Mouse (Mus musculus): ENCODE measurements around the gene Adamts10.
A peak's percentile ranks its signal among the peaks of the same experiment; 100 is the strongest.

The Adamts10 gene

DNA sequence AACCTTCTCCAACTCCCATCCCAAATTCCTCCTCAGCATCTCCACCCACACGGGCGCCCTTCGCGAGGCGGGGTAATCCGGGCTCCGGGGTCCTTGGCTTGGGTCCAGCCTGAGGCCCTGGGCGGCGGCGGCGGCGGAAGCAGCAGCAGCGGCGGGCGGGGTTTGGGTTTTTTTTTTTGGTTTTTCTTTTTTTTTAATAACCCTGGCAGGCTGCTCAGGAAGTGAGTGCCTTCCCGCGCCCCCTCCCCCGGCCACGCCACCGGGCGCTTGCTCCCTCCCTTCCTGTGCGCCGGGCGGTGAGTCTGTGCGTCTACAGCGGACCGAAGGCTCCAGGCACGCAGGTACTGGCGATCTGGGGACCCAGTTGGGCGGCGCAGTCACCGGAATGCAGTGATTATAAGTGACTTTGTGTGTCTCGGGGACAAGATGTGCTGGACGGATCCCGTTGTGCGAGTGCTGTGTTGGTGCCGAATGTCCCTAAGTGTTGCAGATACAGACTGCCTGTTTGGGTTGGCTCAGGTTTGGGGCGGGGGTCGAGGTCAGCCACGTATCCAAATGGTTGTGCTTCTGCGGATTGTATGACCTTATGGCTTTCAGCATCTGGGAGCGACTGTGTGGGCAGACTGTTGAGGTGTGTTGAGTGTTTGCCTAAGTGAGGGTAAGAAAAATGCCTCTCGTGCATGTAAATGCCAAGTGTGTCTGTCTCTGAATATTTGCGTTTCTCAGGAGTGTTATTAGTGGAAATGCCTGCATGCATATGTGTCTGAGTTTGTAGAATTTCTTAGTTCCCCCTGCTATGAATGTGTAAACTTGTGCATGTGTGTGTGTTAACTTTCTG lies at the start of gene Adamts10:
Gene Adamts10, plus strand, starts transcription at position 287 of the 838 bp plus-strand sequence.
- peak; percentile 63 for DNase-seq

DNA sequence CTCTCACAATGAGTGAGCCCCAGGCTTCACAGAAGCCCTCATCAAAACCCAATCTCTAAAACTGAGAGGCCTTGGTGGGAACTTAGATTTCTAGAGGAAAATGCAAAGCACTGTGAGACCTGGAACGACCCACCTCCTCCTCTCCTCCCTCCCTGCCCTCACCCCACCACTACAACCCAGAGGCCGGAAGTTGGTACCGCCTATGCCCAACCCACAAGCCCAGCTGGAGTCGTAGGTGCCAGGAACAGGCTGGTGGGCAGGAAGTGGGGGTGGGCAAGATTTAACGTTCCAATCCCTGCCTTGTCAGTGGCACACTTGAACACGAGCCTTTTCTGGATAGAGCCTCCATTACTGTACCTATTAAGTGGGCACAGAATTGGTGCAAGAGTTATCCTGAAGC lies 40.0 kb upstream of the Adamts10 start:
- DNase-seq = no peak

DNA sequence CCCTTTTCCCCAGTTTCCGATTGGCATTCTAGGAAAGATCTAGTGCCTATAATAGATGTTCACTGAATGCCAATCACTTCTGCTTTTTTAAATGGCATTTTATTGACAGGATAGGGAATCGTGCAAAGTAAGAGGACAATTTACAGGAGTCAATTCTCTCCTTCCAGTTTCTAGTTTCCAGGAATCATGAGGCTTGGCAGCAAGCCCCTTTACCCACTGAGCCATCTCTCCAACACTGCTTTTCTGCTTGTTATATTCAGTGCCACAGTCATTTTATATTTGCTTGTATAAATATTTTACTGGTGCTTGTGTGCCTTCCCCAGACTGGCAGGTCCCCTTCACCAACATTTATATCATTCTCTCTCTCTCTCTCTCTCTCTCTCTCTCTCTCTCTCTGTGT lies 36.8 kb upstream of the Adamts10 start:
- no peak for DNase-seq

DNA sequence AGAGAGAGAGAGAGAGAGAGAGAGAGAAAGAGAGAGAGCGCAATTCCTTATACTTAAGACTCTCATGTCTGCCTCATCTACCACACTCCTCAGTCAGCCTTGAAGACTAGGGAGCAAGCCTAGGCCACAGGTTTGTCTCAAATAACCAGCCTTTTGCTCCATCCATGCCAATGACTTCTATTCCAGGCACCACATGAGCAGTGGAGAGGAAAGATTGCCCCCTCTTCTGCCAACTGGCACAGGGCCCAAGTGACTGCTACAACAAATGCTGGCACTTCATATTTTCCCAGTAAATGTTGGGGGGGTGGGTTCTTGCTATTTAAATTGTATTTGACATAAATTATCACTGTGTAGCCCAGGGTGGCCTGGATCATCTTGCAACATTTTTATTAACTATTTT lies 36.4 kb upstream of the Adamts10 start:
- peak; percentile 67 for DNase-seq

DNA sequence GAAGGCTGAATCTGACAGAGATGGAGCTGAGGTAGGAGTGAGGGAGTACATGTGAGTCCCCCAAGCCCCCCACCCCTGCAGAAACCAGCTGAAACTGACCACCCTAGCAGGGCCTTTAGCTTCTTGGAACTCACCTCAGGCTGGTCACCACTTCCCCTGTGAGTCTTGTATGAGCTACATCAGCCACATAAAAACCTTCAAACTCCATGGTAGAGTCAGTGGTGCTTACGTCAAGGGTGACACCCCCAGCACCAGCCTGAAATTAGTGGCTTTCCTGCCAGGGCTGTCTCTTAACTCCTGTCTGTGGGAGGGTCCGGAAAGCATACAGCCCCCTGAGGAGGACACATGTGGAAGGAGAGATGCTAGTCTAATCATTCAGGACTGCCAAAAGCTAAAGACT lies 32.6 kb upstream of the Adamts10 start:
- DNase-seq = no peak

DNA sequence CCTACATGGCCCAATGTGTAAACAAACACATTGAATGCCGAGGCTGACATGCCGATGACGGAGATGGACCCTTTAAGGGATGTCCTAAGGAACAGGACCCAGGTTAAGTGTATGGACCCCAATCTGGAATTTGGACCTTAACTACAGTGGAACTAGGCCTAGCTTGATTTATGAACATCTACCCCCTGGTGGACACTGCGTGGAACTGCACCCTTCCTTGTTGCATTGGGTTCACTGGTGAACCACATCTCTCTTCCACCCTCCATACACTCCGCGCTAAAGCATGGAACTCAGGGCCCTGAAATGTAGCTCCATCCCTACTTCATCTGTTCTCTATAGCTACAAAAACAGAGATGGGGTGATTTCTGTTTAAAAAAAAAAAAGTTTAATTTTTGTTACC lies 30.9 kb upstream of the Adamts10 start:
- DNase-seq = no peak

DNA sequence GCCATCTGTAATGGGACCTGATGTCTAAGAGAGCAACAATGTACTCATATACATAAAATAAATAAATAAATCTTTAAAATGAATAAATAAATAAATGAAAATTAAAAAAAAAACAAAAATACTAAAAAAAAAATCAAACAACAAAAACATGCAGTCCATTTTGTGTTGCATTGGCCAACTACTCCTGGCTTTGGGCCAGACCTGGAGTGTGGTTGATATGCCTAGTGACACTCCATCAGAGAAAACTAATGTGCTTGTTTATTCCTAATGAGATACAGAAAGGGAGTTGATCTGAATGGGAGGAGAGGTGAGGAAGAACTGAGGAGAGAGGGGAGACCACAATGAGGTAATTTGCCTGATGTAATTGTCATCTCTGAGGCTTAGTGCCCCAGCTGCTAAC lies 29.4 kb upstream of the Adamts10 start:
- DNase-seq = no peak

DNA sequence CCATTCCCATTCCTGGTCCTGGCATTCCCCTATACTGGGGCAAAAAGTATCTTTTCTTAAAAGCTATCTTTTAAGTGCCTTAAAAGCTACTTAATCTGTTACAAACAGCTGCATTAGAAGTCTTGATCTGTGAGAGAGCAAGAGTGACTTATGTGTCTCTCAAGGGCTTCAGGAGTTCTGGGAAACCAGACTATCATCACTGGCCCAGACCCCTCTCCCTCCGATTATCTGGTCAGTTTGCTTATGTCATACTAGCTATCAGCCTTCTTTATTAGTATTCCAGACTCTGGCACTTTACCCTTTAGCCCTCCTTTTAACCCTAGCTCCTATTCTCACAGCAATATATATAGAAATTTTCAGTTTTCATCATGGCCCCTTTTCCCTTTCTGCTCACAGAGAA lies 25.1 kb upstream of the Adamts10 start:
- no peak for DNase-seq

DNA sequence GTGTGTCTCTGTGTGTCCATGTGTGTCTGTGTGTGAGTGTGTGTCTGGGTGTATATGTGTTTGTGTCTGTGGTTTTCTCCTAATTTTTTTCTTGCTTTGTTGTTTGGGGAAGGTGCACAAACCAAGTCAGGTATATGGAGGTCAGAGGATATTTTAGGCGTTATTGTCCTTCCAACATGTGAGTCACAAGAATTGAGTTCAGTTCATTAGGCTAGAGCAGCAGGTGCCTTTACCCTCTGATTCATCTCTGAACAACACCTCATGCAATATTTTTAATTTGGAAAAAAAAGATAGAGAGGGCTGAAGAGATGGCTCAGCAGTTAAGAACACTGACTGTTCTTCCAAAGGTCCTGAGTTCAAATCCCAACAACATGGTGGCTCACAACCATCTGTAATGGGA lies 15.6 kb upstream of the Adamts10 start:
- DNase-seq = no peak

DNA sequence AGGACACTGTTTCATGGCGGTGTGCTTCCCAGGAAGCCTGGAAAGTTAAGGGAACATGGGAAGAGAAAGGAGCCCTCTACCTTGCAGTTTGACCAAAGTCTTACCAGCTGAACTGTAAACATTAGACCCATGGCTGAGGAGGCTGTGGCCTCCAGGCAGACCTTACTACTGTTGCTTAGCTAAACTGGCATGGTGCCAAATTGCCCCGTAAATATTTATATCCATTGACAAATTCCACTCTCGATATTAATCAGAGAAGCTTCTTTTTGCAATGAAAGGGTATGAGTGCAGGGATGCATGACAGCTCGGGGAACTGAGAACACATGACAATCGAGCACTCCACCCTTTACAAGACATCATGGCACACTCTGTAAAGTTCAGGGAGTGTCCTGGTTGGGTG lies 13.8 kb upstream of the Adamts10 start:
- no peak for DNase-seq

DNA sequence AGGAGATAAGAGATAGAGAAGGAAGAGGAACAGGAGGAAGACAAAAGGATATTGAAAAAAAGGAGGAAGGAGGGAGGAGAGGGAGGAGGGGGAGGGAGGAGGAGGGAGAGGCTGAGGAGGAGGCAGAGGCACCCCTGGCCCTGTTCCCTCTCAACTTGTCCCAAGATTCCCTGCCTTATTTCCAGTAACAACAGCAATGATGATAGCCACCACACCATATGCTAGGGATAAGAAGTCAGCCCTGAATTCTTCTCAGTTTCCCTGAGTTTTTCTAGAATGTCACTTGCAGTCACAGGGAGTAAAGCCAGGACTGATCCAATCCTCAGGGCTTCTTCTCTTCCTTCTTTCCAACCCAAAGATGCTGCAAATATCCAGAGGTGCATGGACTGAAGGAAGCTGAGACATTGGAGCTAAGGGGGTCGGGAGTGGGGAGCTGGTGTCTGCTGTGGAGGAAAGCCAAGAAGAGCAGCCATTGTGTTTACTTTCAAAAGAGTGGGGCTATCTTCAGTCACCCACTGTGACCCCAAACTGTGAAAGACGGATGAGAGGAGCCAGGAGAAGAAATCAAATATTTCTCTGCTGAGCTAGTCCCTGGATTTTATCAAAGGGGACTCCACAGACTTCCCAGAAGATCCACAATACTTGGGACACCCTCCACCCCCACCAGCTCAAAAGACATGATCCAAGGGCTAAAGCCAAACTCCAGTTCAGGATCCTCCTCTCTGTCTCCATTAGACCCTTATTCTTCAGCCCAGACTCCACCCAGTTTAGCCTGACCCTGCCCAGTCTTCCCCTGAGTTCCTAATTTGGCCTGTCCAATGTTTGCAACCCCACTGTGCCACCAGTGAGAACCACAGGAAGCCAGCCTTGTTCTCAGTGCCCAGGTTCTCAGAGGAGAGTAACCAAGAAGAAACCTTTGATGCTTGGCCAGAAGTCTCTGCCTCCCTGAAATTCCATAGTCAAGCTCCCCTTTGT lies 11.3 kb upstream of the Adamts10 start:
- DNase-seq = no peak

DNA sequence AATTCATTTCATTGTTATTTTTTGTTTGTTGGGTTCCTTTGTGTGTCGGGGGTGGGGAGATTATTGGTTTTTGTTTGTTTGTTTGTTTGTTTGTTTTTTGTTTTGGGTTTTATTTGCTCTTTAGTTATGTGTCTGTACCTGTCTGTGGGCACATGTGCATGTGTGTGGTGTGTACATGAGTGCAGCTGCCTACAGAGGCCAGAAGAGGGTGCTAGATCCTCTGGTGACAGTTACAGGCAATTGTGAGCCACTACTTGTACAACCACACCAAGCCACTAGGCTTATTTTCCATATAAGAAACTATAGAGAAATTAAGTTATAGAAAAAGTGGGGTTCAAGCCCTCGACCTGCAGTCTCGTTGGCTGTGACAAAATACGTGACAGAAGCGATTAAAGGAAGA lies 10.1 kb upstream of the Adamts10 start:
- DNase-seq = no peak

DNA sequence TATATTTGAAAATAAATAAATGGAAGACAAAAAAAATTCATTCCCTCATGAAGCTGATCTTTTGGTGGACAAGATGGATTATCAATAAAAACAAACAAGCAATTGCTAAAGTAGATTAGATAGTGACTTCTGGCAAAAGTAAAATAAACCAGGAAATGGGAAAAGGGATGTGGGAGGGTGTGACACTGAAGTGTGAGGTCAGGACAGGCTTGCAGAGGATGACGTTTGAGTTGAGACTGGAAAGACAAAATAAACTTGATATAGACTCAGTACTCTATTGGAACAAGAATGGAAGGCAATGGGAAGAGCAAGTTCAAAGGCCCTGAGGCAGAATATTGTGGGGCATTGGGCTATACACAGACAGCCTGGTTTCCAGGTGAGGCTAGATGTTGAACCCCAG lies 3.6 kb upstream of the Adamts10 start:
- DNase-seq = no peak

DNA sequence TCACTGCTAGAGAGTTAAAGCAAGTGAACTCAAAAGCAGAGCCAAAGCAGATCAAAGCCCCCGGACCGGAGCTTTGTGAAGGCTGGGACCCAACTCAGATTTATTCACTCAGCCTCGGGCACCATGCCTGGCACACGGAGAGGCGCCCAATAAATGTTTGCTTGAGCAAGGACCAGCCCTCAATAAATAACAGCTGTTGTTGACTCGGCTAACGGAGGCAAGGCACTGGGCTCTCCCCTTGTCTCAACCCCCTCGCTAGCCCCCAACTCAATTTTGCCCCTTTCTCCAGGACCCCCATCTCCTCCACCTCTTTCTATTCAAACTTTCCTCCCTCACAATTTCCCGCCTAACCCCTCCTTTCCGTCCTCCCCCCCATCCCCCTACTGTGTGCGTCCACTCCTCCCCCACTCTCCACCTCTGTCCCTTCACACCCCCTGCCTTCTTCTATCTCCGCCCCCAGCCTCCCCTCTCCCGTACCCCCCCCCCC lies 530 bp upstream of the Adamts10 start:
- DNase-seq = no peak

DNA sequence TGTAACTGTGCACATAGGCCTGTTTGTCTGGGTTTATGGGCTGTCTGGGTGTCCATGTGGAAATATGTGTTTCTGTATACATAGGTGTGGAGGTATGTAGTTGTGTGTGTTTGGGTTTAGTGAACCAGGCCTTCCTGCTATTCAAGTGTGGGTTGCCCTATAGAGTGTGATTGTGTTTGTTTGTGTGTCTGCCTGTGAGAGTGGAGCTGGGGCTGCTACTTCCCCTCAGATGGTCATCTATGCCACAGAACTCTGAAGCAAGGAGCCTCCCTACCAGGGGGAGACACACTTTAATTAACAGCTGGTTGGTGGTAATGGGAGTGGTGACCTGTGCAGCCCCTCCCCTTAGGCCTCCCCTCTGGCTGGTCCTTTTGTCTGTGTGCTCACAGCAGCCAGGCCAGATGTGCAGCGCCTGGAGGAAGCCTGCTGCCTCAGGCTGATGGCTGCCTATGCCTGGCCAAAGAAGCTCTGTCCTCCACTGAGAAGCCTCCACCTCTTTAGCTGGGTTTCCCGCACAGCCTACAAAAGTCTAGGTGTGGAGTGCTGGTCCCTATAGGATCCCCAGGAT lies 886 bp downstream of the Adamts10 start:
- DNase-seq = no peak

DNA sequence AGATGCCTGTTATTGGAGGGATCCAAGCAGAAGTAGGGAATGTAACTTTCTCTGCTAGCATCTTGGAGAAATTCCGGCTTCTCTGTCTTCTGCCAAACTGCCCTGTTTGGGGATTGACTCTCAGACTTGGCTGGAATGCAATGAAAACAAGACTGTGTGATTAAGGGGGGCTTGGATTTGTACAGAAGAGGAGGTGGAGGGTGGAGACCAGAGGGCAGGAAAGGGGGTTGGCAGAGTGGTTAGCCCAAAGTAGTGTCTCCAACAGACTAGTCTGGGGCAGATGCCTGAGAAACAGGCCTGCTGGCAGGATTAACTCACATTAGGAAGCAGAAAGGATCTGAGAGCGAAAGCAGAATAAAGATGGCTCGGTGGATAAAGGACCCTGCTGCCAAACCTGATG lies 2.5 kb downstream of the Adamts10 start:
- DNase-seq = no peak

DNA sequence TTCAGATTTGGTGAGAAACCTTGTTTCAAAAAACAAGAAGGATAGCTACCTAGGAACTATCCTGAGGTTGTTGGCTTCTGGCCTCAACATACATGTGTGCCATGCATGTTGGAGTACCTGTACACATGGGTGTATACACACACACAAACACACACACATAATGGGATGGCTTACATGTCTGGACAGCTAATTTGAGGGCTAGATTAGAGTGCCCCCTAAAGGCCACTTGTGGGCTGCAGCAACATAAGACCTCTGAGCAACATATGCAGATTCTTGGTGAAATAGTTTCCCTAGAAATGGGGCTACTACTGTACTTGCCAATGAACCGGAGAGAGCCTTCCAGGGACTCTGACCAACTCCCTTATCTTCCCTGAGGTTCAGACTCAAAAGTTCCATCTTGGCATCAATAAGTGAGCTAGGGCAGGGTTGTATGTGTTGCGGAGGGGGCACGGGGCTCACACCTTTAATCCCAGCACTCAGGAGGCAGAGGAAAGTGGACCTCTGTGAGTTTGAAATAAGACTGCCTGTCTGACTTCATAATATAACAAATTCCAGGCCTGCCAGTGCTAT lies 15.2 kb downstream of the Adamts10 start:
- peak; percentile 62 for DNase-seq

DNA sequence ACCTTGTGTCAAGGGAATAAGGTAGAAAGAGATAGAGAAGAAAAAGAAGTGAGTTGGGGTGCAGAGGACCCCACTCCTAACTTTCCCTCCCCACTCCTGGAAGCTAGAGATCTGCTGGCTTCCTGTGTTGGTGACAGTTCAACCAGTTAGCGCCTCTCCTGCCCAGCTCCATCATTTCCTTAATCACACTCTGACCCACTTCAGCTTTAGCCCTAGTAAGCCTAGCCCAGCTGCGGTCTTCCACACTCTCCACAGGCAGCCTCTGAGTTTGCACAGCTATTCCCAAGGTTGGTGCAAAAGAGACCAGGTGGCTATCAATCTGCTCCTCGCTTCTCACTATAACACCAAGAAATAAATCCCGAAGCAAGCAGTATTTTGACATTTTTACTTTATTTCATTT lies 15.9 kb downstream of the Adamts10 start:
- no peak for DNase-seq

DNA sequence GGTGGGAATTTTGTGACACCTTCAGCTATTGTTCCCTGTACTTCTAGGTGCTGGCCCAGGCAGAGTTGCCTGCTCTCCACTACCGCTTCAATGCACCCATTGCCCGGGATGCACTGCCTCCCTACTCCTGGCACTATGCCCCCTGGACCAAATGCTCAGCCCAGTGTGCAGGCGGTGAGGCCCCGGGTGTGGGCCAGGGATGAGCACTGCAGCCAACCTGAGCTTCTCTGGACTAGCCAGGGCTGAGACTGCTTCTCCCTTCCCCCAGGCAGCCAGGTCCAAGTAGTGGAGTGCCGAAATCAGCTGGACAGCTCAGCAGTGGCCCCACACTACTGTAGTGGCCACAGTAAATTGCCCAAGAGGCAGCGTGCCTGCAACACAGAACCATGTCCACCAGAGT lies 25.2 kb downstream of the Adamts10 start:
- DNase-seq = peak; percentile 89

DNA sequence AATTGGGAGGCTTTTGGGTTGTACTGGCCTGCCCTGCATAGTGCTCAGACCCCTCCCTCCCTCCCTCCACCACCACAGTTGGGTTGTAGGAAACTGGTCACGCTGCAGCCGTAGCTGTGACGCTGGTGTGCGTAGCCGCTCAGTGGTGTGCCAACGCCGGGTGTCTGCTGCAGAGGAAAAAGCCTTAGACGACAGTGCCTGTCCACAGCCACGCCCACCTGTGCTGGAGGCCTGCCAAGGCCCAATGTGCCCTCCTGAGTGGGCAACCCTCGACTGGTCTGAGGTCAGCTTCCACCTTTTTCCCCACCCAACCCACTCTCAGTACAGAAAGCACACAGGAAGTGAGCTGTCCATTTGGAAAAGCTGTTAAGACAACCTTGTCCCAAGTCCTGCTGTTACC lies 26.4 kb downstream of the Adamts10 start:
- no peak for DNase-seq

DNA sequence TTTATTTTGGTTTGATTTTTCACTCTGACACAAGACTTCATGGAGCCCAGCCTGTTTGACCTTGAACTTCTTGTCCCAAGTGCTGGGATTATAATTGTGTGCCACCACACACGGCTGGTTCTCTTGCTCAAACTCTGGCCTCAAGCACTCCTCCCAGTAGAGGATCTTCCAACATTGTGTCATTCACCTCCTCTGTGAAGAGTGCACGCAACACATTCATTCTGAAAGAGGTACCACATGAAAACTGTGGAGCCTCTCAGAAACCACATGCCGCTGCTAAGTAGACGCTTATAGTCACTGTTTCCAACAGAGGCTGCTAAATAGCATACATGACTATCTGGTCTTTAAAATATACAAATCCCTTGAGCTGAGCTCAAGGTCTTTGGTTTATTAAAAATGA lies 28.1 kb downstream of the Adamts10 start:
- no peak for DNase-seq

DNA sequence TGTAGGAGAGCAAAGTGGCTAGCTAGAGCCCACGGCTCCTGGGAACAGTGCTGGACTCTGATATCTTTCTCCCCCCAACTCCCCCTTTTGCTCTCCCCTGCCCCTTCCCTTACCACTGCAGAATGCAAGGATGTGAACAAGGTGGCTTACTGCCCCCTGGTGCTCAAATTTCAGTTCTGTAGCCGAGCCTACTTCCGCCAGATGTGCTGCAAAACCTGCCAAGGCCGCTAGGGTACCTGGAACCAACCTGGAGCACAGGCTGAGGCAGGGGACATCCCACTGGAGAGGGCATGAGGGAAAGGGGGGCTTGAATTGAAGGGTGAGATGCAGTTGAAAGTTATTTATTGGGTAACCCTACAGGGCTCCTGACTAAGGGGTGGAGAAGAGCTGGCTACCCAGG lies 29.0 kb downstream of the Adamts10 start:
- no peak for DNase-seq

DNA sequence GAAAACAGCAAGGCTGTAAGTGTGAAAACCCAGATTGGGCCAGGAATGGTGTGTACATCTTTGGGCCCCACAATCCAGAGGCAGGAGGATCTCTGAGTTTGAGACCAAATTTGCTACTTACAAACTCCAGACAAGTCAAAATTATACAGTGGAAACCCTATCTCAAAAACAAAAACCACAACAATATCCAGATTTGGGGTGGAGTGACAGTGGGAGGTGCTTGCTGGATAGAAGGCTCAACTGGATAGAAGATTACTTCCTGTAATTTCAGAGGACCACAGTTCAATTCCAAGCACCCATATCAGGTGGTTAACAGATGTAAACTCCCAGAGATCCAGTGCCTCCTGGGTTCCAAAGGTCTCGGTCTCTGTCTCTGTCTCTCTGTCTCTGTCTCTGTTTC lies 30.5 kb downstream of the Adamts10 start:
- no peak for DNase-seq

All from cerebellum, adult 11 months (tissue).